Mouse (Mus musculus) E14TG2a.4 (cell line): ENCODE data around the gene Gtf3c2.

Experiments
- CTCF ChIP-seq: conservative IDR thresholded peaks from 2 replicates; pipeline ENCODE4 v1.5.1; 2014; ENCODE audit warnings: low read length
- NANOG ChIP-seq: IDR thresholded peaks from 2 replicates; pipeline ENCODE4 v1.6.1; 2014; ENCODE audit warnings: borderline replicate concordance, low read length, mixed read lengths

- TF ChIP-seq CTCF (no peak), NANOG (no peak)
Measured at GRCm38 (mm10) chr5:31151746-31152145, 28.2 kb downstream of the Gtf3c2 start.
